Mouse (Mus musculus) ES-Bruce4 (cell line): ENCODE data around the gene Asrgl1. TPM values are rescaled to one million over a fixed set of nuclear protein-coding genes. Genes with fewer than 3 reads are reported as not detected.

ENCODE experiments used
- H3K27ac ChIP-seq: 2 replicates; pipeline ENCODE4 v1.5.1; 2012; ENCODE audit warnings: low read length, inconsistent platforms; ENCODE audit not compliant: insufficient read depth
- H3K27me3 ChIP-seq: 2 replicates; pipeline ENCODE4 v1.6.1; 2012; ENCODE audit warnings: mild to moderate bottlenecking, low read length, inconsistent platforms; ENCODE audit not compliant: control insufficient read depth, poor library complexity, insufficient read depth, severe bottlenecking
- H3K36me3 ChIP-seq: 2 replicates; pipeline ENCODE4 v1.6.1; 2012; ENCODE audit warnings: inconsistent platforms, mild to moderate bottlenecking, low read length, moderate library complexity; ENCODE audit not compliant: control insufficient read depth, poor library complexity, insufficient read depth, severe bottlenecking
- H3K4me1 ChIP-seq: one replicate; pipeline ENCODE4 v1.8.1; 2011; ENCODE audit warnings: low read length; ENCODE audit not compliant: control insufficient read depth, insufficient read depth
- H3K4me3 ChIP-seq: 2 replicates; pipeline ENCODE4 v1.5.1; 2011; ENCODE audit warnings: low read depth, mild to moderate bottlenecking, low read length
- H3K9ac ChIP-seq: 2 replicates; pipeline ENCODE4 v1.6.1; 2012; ENCODE audit warnings: low read depth, mild to moderate bottlenecking, inconsistent platforms; ENCODE audit not compliant: poor library complexity, severe bottlenecking
- H3K9me3 ChIP-seq: replicated peaks from 2 replicates; pipeline ENCODE4 v1.6.1; 2012; ENCODE audit warnings: mild to moderate bottlenecking, low read length, inconsistent platforms; ENCODE audit not compliant: control insufficient read depth, poor library complexity, insufficient read depth, severe bottlenecking
- CTCF ChIP-seq: IDR thresholded peaks from one replicate; pipeline ENCODE4 v1.8.1; 2011; ENCODE audit warnings: low read depth, low read length
- EP300 ChIP-seq: IDR thresholded peaks from 2 replicates; pipeline ENCODE4 v1.6.1; 2011; ENCODE audit warnings: low read depth, low read length; ENCODE audit not compliant: insufficient read depth
- POLR2A ChIP-seq: IDR thresholded peaks from one replicate; pipeline ENCODE4 v1.8.1; 2011; ENCODE audit warnings: low read length; ENCODE audit not compliant: insufficient read depth
- polyA plus RNA-seq: library from polyadenylated mRNA; stranded (reverse); fragments of >200 nt; gene quantifications from 2 replicates; pipeline ENCODE4 v1.2.4, GENCODE M21; 2011; ENCODE audit warnings: low read depth; ENCODE audit not compliant: missing spikeins, insufficient read depth, insufficient read length

Gene Asrgl1
- polyA plus RNA-seq, 1 experiment = 23.3 TPM

DNA sequence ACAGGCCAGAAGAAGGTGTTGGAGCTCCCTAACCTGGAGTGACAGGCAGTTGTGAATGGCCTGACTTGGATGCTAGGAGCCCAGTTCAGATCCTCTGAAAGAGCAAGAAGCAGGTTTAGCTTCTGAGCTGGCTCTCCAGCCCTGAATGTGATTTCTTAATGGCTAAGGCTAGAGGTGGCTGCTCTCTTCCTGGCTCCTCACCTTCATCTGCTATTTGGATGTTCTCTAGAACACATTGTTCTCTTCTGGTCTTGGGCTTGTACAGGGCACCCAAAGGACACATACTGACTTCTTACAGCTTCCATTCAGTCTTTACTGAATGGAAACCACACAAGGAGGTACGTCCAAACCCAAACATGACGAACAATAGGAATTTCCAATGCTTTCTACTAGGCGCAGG lies 59.4 kb downstream of the Asrgl1 start:
- Histone ChIP-seq H3K9ac (no peak overlapping the region), H3K4me1 (no peaks in the 10 kb centered on the region), H3K9me3 (no peaks in the 10 kb centered on the region), H3K27ac (0 out of 2 replicates have a peak overlapping the region, but pooled peaks have one; percentile 0), H3K4me3 (no peak overlapping the region), H3K36me3 (no peaks in the 10 kb centered on the region), H3K27me3 (no peaks in the 10 kb centered on the region)
- TF ChIP-seq CTCF = no peak
- no peak for TF ChIP-seq EP300
- no peak for TF ChIP-seq POLR2A

DNA sequence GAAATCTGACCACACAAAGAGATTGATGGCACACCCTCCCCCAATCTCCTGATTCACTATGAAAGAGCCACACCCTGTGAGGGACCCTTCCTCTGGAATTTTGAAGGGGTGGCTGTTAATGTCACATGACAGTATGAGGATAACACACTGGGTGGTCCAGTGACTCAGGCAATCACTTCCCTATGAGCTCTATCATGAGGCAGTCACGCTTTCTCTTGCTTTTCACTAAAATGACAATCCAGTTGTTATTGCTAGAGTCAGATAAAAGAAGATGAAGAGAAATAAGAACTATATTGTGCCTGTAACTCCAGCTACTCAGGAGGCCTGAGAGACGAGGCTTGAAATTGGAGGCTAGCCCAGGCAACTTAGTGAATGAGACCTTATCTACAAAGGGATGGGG lies 59.9 kb downstream of the Asrgl1 start:
- no peaks in the 10 kb centered on the region for H3K9me3 ChIP-seq
- no peak overlapping the region for H3K9ac ChIP-seq
- H3K36me3 ChIP-seq = no peaks in the 10 kb centered on the region
- H3K27me3 ChIP-seq = no peaks in the 10 kb centered on the region
- H3K4me3 ChIP-seq = no peak overlapping the region
- H3K4me1 ChIP-seq = no peaks in the 10 kb centered on the region
- no peak for TF ChIP-seq POLR2A
- H3K27ac ChIP-seq = 0 out of 2 replicates have a peak overlapping the region, but pooled peaks have one; percentile 0

DNA sequence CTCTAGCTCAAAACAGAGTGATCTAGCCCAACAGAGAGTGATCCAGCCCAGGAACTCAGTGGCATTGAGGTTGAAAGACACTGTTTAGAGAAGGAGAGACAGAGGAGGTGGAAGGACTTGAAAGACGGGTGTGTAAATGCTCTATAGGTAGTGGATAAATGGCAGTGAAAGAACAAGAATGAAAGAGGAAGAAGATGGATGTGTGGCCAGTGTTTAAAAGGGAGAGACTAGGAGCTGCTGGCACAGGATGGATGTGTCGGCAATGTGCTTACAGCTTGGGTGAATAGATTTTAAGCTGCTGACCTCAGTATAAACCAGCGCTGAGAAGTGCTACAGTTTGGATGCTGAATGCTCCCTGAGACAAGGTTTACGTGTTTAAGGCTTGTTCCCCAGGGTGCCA lies 61.0 kb downstream of the Asrgl1 start:
- no peak for TF ChIP-seq CTCF
- no peak for TF ChIP-seq POLR2A
- no peak for TF ChIP-seq EP300
- H3K9me3 ChIP-seq = no peaks in the 10 kb centered on the region
- H3K9ac ChIP-seq = 0 out of 2 replicates have a peak overlapping the region, but pooled peaks have one; percentile 26
- H3K4me3 ChIP-seq = no peak overlapping the region
- no peaks in the 10 kb centered on the region for H3K36me3 ChIP-seq
- H3K27ac ChIP-seq = peak overlapping the region; percentile 78
- no peaks in the 10 kb centered on the region for H3K27me3 ChIP-seq
- no peaks in the 10 kb centered on the region for H3K4me1 ChIP-seq

DNA sequence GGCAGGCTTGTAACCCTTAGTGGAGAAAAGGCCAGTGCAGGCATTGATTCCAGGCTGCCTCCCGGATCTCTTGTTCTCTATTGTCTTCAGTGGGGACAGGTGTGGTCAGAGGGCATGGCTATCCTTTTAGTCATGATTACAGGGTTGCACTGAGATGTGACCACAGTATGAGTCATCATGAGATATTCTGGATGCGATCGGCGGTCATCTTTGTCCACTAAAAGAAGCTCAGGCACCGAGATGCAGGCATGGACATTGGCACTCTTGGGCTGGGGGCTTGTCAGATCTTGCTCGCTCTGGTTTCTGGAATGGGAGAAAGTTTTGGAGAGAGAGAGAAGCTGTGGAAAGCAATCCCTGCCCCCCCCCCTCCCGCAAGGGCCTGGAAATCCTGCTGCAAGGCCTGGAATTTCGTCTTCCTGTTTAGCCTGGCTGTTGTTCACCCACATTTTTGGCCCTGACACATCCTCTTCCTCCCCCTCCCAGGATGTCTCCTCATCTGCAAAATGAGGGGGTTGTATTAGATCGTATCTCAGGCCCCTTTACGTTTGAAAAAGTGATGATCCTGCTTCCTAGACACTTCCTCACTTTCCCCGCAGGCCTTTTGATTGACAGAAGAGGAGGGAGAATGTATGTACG lies 61.5 kb downstream of the Asrgl1 start:
- Histone ChIP-seq H3K36me3 (no peaks in the 10 kb centered on the region), H3K27ac (peak overlapping the region; percentile 78), H3K4me3 (no peak overlapping the region), H3K9ac (peak overlapping the region; percentile 26; the same call in 1 of the 2 replicates), H3K27me3 (no peaks in the 10 kb centered on the region), H3K4me1 (no peaks in the 10 kb centered on the region), H3K9me3 (no peaks in the 10 kb centered on the region)
- TF ChIP-seq EP300 (no peak), POLR2A (no peak), CTCF (no peak)

DNA sequence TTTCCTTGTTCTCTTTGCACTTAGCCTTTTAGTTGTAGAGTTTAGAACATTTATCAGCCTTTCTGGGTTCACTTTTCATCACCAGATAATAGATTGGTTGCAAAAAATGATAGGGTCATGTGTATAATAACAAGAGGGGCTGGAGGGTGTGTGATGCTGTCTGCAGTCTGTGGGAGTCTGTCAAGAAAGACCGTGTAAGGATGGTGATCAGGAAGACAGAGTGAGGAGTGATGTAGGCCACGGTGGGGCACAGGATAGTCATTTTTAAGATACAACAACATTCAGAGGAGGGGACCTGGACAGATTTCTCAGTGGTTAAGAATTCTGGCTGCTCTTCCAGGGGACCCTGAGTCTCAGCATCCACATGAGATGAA lies 63.3 kb downstream of the Asrgl1 start:
- Histone ChIP-seq H3K4me3 (no peak overlapping the region), H3K4me1 (no peaks in the 10 kb centered on the region), H3K36me3 (no peaks in the 10 kb centered on the region), H3K9ac (no peak overlapping the region), H3K27me3 (no peaks in the 10 kb centered on the region), H3K27ac (no peak overlapping the region), H3K9me3 (no peaks in the 10 kb centered on the region)
- TF ChIP-seq CTCF = no peak
- TF ChIP-seq POLR2A = no peak
- no peak for TF ChIP-seq EP300

DNA sequence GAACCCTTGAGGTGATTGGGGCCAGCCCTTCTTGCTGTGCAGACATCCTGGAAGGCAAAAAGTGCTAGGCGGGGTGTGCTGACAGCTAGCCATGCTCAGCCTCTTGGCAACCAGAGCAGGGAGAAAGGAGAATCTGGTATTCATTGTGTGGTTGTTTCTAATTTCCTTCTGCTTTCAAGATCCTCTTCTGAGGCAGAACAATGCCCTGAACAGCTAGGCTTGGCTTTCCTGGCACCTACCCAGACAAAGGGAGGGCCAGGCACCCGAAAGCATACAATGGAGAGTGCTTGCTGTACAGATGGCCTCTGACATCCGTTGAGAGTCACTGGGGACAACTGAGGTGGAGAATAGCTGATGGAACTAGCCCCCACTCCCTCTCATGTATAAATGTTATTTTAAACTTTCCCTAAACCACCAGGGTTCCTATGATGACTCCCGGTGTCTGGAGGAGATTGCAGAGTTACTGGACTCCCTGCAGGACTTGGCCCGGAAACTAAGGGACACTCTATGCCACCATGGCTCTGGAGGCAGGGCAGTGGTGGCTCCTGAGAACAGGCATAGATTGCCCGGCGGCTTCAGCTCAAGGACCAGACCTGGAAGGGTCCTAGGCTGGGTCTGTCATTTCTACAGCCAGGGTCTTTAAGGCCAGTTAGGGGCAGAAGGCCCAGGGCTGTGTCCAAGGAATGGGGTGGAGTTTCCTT lies 63.8 kb downstream of the Asrgl1 start:
- no peaks in the 10 kb centered on the region for H3K27me3 ChIP-seq
- no peak overlapping the region for H3K9ac ChIP-seq
- no peaks in the 10 kb centered on the region for H3K36me3 ChIP-seq
- no peak for TF ChIP-seq POLR2A
- no peak for TF ChIP-seq EP300
- TF ChIP-seq CTCF = no peak
- no peaks in the 10 kb centered on the region for H3K4me1 ChIP-seq
- no peak overlapping the region for H3K4me3 ChIP-seq
- H3K9me3 ChIP-seq = no peaks in the 10 kb centered on the region
- H3K27ac ChIP-seq = no peak overlapping the region
